Mouse (Mus musculus) stomach, postnatal 0 days (tissue): ENCODE data around the gene Rassf8. TPM values are rescaled to one million over a fixed set of nuclear protein-coding genes. Genes with fewer than 3 reads are reported as not detected.
A peak's percentile ranks its signal among the peaks of the same experiment; 100 is the strongest.

Experiments
- ATAC-seq: fragments of 200-750 bp; cut with Nextera tagmentation; 2 replicates; pipeline ENCODE4 v1.8.0; 2017; ENCODE audit not compliant: low FRiP score, low TSS enrichment
- DNase-seq: peaks from one replicate; pipeline ENCODE4 v3.0.0-alpha.2; 2016; ENCODE audit warnings: low spot score
- H3K27ac ChIP-seq: fragments of 300-500 bp; sonication (generic); replicated peaks from 2 replicates; pipeline ENCODE4 v1.5.1; 2014; ENCODE audit warnings: mild to moderate bottlenecking, control low read depth
- H3K27me3 ChIP-seq: fragments of 300-500 bp; sonication (generic); 2 replicates; pipeline ENCODE4 v1.6.1; 2014; ENCODE audit warnings: low read length; ENCODE audit not compliant: control insufficient read depth, insufficient read depth
- H3K36me3 ChIP-seq: fragments of 300-500 bp; sonication (generic); 2 replicates; pipeline ENCODE4 v1.6.1; 2014; ENCODE audit warnings: low read length, mixed read lengths; ENCODE audit not compliant: control insufficient read depth, insufficient read depth
- H3K4me1 ChIP-seq: fragments of 300-500 bp; sonication (generic); replicated peaks from 2 replicates; pipeline ENCODE4 v1.6.1; 2014; ENCODE audit warnings: antibody characterized with exemption; ENCODE audit not compliant: control insufficient read depth, insufficient read depth
- H3K4me2 ChIP-seq: fragments of 300-500 bp; sonication (generic); replicated peaks from 2 replicates; pipeline ENCODE4 v1.6.1; 2014; ENCODE audit warnings: low read depth, mild to moderate bottlenecking, control low read depth, moderate library complexity
- H3K4me3 ChIP-seq: fragments of 300-500 bp; sonication (generic); 2 replicates; pipeline ENCODE4 v1.5.1; 2014; ENCODE audit warnings: low read depth, low read length, control low read depth
- H3K9ac ChIP-seq: fragments of 300-500 bp; sonication (generic); 2 replicates; pipeline ENCODE4 v1.6.1; 2014; ENCODE audit warnings: mild to moderate bottlenecking, low read length, control low read depth, mixed read lengths
- H3K9me3 ChIP-seq: fragments of 300-500 bp; sonication (generic); 2 replicates; pipeline ENCODE4 v1.6.1; 2016; ENCODE audit warnings: low read length; ENCODE audit not compliant: control insufficient read depth
- CTCF ChIP-seq: IDR thresholded peaks from 2 replicates; pipeline ENCODE4 v1.5.1; 2016; ENCODE audit warnings: antibody characterized with exemption, low read depth, mild to moderate bottlenecking, moderate library complexity
- EP300 ChIP-seq: optimal IDR thresholded peaks from 2 replicates; pipeline ENCODE3; 2016; ENCODE audit warnings: antibody characterized with exemption
- WGBS: fragments of 180-500 bp; shearing (Covaris S2); extraction: QIAGEN DNeasy Blood & Tissue Kit; methylation state at CpG from one replicate; pipeline ENCODE4 v1.1.7; 2014; 5-methylcytosine and 5-hydroxymethylcytosine counted together
- polyA plus RNA-seq: library from polyadenylated mRNA; unstranded; fragments of >200 nt; fragmentation: Nextera tagmentation; extraction: Ambion mirVana; gene quantifications from 2 replicates; pipeline ENCODE4 v1.2.1, GENCODE M21; 2015

The Rassf8 gene
- polyA plus RNA-seq, 1 experiment from 2014 or later: 5.9 TPM

DNA sequence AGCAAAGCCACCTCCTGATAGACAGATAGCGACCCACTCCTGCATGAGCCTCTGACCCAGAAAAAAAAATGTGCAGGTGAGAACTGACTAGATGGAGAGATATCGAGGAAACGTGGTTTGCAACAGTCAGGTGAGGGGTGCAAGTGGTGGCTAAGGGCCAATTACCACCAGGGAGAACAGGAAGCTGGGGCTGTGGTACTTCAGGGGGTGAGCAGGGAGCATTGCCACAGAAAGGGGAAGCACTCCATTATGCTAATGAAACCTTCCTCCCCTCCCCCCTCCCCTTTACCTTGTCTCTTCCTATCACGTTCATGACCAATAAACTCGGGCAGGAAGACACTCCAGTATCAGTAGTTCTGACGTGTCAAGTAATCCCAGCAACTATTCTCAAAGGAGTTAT, 88.8 kb downstream of the Rassf8 start:
- H3K9ac ChIP-seq: no peak overlapping the region
- TF ChIP-seq CTCF (no peak), EP300 (no peak)
- no peak overlapping the region for H3K27ac ChIP-seq
- H3K4me3 ChIP-seq: no peak overlapping the region
- no peaks in the 10 kb centered on the region for H3K9me3 ChIP-seq
- H3K27me3 ChIP-seq: no peaks in the 10 kb centered on the region
- DNase-seq (no peak), ATAC-seq (no peak)
- WGBS: 58% methylated on average over 6 of the region's 6 CpGs
- no peaks in the 10 kb centered on the region for H3K4me1 ChIP-seq
- H3K36me3 ChIP-seq: no peaks in the 10 kb centered on the region
- H3K4me2 ChIP-seq: no peak overlapping the region

DNA sequence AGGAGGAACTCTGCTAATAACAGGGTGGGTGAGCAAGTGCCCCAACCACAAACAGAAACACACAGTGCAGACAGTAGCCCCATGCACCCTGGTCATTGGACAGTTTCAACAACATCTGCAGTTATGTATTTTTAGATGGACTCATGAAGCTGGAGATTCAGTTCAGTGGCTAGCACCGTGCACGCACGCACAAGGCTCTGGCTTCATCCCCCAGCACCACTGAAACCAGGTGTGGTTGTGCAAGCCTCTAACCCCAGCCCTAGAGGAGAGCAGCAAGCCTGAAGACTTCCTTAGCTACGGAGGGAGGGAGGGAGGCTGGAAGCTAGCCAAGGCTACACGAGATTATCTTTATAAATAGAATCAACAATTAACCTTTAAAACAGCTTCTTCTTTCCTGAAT, 99.1 kb downstream of the Rassf8 start:
- DNase-seq: no peak
- Histone ChIP-seq H3K9me3 (no peaks in the 10 kb centered on the region), H3K4me2 (no peak overlapping the region), H3K4me3 (no peak overlapping the region), H3K36me3 (no peaks in the 10 kb centered on the region), H3K4me1 (no peaks in the 10 kb centered on the region), H3K9ac (no peak overlapping the region), H3K27ac (no peak overlapping the region), H3K27me3 (no peaks in the 10 kb centered on the region)
- ATAC-seq: no peak
- WGBS: 52% methylated on average over 5 of the region's 5 CpGs
- no peak for TF ChIP-seq EP300
- no peak for TF ChIP-seq CTCF

DNA sequence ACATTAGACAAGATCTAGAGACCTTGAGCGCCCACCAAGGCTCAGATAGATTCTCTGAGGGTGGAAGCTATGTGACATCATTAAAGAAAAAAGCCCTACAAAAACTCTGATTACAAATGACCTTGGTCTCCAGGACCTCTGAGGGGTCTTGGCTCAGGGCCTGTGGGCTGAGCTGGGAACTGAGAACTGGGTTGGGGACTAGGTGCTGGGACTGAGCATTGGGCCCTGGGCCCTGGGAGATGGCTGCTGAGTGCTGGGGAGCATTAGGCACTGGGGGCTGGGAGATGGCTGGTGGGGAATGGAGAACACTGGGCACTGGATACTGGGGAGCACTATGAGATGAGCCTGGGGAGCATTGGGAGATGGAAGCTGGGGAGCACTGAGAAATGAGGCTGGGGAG, 99.5 kb downstream of the Rassf8 start:
- ATAC-seq (no peak), DNase-seq (no peak)
- H3K9me3 ChIP-seq: no peaks in the 10 kb centered on the region
- H3K36me3 ChIP-seq: no peaks in the 10 kb centered on the region
- no peak overlapping the region for H3K4me2 ChIP-seq
- H3K4me1 ChIP-seq: no peaks in the 10 kb centered on the region
- no peaks in the 10 kb centered on the region for H3K27me3 ChIP-seq
- TF ChIP-seq CTCF (no peak), EP300 (no peak)
- WGBS: 83% methylated on average over 1 of the region's 1 CpGs
- no peak overlapping the region for H3K27ac ChIP-seq
- no peak overlapping the region for H3K4me3 ChIP-seq
- no peak overlapping the region for H3K9ac ChIP-seq

DNA sequence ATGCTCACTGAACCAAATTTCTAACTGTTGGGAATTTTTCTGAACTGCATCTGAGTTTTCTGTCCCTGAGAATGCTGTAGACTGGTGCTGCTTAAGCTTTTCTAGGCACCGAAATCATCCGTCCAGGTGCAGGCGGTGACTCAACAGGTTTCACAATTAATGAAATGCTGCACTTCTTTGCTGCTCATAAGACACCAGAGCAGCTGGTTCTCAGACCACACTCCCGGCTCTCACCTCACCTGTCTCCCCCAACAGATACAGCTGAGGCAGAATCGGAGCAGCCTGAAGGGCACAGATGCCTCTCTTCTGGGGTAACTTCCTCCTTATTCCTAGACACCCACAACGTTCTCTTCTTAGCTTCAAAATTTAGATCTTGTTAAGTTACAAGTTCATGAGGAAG, 100.4 kb downstream of the Rassf8 start:
- no peak overlapping the region for H3K4me3 ChIP-seq
- 78% methylated on average over 6 of the region's 6 CpGs for WGBS
- no peak overlapping the region for H3K9ac ChIP-seq
- DNase-seq (no peak), ATAC-seq (no peak)
- H3K4me1 ChIP-seq: no peaks in the 10 kb centered on the region
- H3K27me3 ChIP-seq: no peaks in the 10 kb centered on the region
- H3K9me3 ChIP-seq: no peaks in the 10 kb centered on the region
- H3K4me2 ChIP-seq: no peak overlapping the region
- no peaks in the 10 kb centered on the region for H3K36me3 ChIP-seq
- H3K27ac ChIP-seq: no peak overlapping the region
- TF ChIP-seq EP300: no peak
- no peak for TF ChIP-seq CTCF

DNA sequence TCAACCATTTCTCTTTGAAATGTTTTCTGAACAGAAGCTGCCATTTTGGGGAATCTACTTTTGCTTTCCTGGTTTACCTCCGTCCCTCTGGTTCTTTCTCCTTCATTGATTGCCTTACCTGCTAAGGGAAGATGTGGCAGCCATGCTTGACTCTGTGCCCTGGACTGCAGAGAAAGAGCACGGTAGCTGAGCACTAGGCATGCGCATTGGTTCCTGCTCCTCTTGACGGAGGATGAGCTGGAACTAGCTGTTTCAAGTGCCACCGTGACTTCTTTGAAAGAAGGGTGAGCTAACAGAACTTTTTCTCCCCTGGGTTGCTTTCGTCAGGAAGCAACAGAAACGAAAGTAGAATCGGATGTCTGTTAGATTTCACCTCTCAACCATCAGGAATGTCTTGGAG, 101.1 kb downstream of the Rassf8 start:
- Histone ChIP-seq H3K27me3 (no peaks in the 10 kb centered on the region), H3K4me2 (no peak overlapping the region), H3K27ac (no peak overlapping the region), H3K36me3 (no peaks in the 10 kb centered on the region), H3K9me3 (no peaks in the 10 kb centered on the region), H3K4me1 (no peaks in the 10 kb centered on the region), H3K9ac (no peak overlapping the region), H3K4me3 (no peak overlapping the region)
- ATAC-seq: no peak
- 90% methylated on average over 8 of the region's 8 CpGs for WGBS
- DNase-seq: no peak
- TF ChIP-seq EP300 (no peak), CTCF (no peak)

DNA sequence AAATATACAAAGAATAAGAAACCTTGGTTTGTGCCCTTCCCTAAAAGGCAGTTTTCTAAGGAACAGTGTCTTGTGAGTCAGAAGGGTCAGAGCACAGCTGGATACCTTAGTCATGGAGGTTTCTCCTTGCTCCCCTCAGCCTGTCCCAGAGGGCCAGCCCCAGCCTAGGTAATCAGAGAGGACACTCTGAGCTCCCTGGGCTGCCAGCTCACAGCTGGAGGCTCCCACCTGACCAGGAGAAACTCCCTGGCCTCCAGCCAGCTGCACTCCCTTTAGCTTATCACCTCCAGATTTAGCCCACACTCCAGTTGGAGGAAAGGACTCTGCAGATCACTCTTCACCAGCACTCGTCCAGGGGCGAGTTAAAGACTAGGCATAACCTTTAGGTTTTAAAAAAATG, 104.2 kb downstream of the Rassf8 start:
- H3K9me3 ChIP-seq: no peaks in the 10 kb centered on the region
- no peak overlapping the region for H3K9ac ChIP-seq
- peak; percentile 40; the same call in 1 of the 2 replicates for ATAC-seq
- TF ChIP-seq EP300 (no peak), CTCF (no peak)
- DNase-seq: peak; percentile 68
- H3K27me3 ChIP-seq: no peaks in the 10 kb centered on the region
- no peak overlapping the region for H3K4me3 ChIP-seq
- WGBS: 46% methylated on average over 2 of the region's 2 CpGs
- no peaks in the 10 kb centered on the region for H3K36me3 ChIP-seq
- no peak overlapping the region for H3K27ac ChIP-seq
- no peak overlapping the region for H3K4me2 ChIP-seq
- H3K4me1 ChIP-seq: no peaks in the 10 kb centered on the region
